Mouse (Mus musculus) hindbrain, embryonic 12.5 days (tissue): ENCODE data around the gene Zfp946. TPM values are rescaled to one million over a fixed set of nuclear protein-coding genes. Genes with fewer than 3 reads are reported as not detected.

ENCODE experiments used
- ATAC-seq: fragments of 200-750 bp; cut with Nextera tagmentation; 2 replicates; pipeline ENCODE4 v1.8.0; 2017; ENCODE audit warnings: moderate TSS enrichment; ENCODE audit not compliant: low FRiP score
- H3K27ac ChIP-seq: fragments of 300-500 bp; sonication (generic); 2 replicates; pipeline ENCODE4 v1.5.1; 2016; ENCODE audit warnings: mild to moderate bottlenecking
- H3K27me3 ChIP-seq: fragments of 300-500 bp; sonication (generic); 2 replicates; pipeline ENCODE4 v1.6.1; 2016; ENCODE audit warnings: mild to moderate bottlenecking
- H3K36me3 ChIP-seq: fragments of 300-500 bp; sonication (generic); 2 replicates; pipeline ENCODE4 v1.6.1; 2016; ENCODE audit warnings: mild to moderate bottlenecking
- H3K4me1 ChIP-seq: fragments of 300-500 bp; sonication (generic); 2 replicates; pipeline ENCODE4 v1.6.1; 2016
- H3K4me2 ChIP-seq: fragments of 300-500 bp; sonication (generic); replicated peaks from 2 replicates; pipeline ENCODE4 v1.6.1; 2016; ENCODE audit warnings: mild to moderate bottlenecking
- H3K4me3 ChIP-seq: fragments of 300-500 bp; sonication (generic); 2 replicates; pipeline ENCODE4 v1.5.1; 2016; ENCODE audit warnings: mild to moderate bottlenecking
- H3K9ac ChIP-seq: fragments of 300-500 bp; sonication (generic); 2 replicates; pipeline ENCODE4 v1.6.1; 2016; ENCODE audit warnings: mild to moderate bottlenecking, moderate library complexity
- H3K9me3 ChIP-seq: fragments of 300-500 bp; sonication (generic); replicated peaks from 2 replicates; pipeline ENCODE4 v1.6.1; 2016; ENCODE audit warnings: mild to moderate bottlenecking
- whole genome bisulfite sequencing: fragments of 180-500 bp; shearing (Covaris S2); methylation state at CpG from one replicate; pipeline ENCODE4 v1.1.7; 2016; 5-methylcytosine and 5-hydroxymethylcytosine counted together
- polyA plus RNA-seq: library from polyadenylated mRNA; unstranded; fragments of >200 nt; fragmentation: Nextera tagmentation; extraction: Ambion mirVana; gene quantifications from 2 replicates; pipeline ENCODE4 v1.2.1, GENCODE M21; 2016

The Zfp946 gene
- polyA plus RNA-seq: 31.7 and 34.5 TPM in 2 replicates

DNA sequence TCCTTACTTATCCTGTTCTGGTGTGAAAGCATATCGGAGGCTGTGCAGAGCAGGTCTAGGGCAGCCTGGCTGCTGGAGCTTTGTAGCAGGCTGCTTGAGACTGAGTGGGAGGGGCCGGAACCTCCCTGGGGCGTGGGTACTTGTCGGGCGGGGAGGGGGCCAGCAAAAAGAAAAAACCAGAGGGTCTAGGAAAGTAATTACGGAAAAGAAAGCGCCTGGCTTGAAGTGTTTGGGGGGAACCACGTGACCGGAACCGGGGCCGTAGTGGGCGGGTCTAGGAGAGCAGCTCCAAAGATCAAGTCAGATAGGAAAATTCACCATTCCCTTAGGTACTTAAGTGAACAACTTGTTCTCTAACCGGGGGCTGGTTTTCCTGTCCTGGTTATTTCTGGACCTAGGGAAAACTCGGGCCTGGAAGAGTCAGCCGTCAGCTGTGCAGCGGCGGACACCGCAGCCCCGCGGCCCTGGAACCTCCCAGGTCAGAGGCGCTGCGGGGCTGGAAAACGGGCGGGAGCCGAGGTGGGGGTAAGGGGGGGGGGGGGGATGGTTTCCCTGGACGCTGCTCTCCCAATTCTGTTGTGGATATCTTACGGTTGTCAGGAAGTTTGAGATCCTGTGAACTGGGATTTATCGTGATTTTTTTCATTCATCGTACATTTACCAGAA, at the start of gene Zfp946:
TSS of gene Zfp946 (plus strand) at position 271 of the 666 bp plus-strand sequence.
- H3K4me1 ChIP-seq: peaks cover 9% of the 10 kb centered on the region; the same call in 1 of the 2 replicates
- WGBS: under 1% methylated on average over 29 of the region's 29 CpGs
- peak within 1 kb of the TSS; percentile 71 for H3K9ac ChIP-seq
- H3K9me3 ChIP-seq: no peaks in the 10 kb centered on the region
- peak within 1 kb of the TSS; percentile 59 for H3K4me2 ChIP-seq
- no peaks in the 10 kb centered on the region for H3K36me3 ChIP-seq
- no peaks in the 10 kb centered on the region for H3K27me3 ChIP-seq
- H3K27ac ChIP-seq: peak within 1 kb of the TSS; percentile 85
- peak; percentile 98 for ATAC-seq
- H3K4me3 ChIP-seq: peak within 1 kb of the TSS; percentile 59

DNA sequence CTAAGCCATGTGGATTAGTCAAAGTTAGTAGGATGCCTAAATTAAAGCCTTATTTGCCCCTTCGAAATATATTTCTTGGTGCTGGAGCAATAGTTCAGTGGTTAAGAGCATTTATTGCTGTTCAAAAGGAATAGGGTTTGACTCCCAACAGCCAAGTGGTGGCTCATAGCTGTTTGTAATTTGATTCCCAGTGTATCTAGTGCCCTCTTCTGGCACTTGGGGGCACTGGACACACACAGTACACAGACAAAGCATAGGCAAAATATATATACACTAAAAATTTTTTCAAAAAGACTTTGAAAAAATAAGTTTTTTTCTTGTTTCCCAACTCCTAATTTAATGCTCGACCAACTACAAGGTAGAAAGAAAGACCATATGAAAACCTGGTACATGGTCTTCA, 13.3 kb upstream of the Zfp946 start:
- Histone ChIP-seq H3K4me3 (no peak overlapping the region), H3K36me3 (no peaks in the 10 kb centered on the region), H3K4me2 (no peak overlapping the region), H3K9me3 (0 out of 2 replicates have a peak, but pooled peaks cover 5% of the 10 kb centered on the region), H3K27me3 (no peaks in the 10 kb centered on the region), H3K4me1 (no peaks in the 10 kb centered on the region), H3K9ac (no peak overlapping the region), H3K27ac (no peak overlapping the region)
- no peak for ATAC-seq
- WGBS: 74% methylated on average over 2 of the region's 2 CpGs

DNA sequence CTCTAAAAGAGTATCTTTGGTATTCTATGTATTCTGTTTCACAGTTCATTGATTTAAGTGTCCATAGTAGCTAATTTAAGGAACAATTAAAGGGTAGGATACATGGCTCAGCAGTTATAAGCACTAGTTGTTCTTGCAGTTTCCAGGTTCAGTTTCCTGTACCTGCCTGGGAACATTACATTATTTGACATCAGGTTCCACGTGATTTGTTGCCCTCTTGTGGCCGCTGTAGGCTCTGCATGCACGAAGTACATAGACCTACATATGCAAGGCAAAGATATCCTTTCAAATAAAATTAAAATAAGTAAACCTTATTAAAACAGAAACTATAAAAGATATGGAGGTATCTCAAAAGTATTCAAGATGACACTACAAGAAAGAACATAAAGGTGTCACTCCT, 6.5 kb upstream of the Zfp946 start:
- Histone ChIP-seq H3K9me3 (no peaks in the 10 kb centered on the region), H3K4me2 (no peak overlapping the region), H3K27me3 (no peaks in the 10 kb centered on the region), H3K27ac (no peak overlapping the region), H3K4me1 (no peaks in the 10 kb centered on the region), H3K9ac (no peak overlapping the region), H3K4me3 (no peak overlapping the region), H3K36me3 (no peaks in the 10 kb centered on the region)
- ATAC-seq: peak; percentile 63; the same call in 1 of the 2 replicates
- WGBS: under 1% methylated on average over 3 of the region's 3 CpGs

DNA sequence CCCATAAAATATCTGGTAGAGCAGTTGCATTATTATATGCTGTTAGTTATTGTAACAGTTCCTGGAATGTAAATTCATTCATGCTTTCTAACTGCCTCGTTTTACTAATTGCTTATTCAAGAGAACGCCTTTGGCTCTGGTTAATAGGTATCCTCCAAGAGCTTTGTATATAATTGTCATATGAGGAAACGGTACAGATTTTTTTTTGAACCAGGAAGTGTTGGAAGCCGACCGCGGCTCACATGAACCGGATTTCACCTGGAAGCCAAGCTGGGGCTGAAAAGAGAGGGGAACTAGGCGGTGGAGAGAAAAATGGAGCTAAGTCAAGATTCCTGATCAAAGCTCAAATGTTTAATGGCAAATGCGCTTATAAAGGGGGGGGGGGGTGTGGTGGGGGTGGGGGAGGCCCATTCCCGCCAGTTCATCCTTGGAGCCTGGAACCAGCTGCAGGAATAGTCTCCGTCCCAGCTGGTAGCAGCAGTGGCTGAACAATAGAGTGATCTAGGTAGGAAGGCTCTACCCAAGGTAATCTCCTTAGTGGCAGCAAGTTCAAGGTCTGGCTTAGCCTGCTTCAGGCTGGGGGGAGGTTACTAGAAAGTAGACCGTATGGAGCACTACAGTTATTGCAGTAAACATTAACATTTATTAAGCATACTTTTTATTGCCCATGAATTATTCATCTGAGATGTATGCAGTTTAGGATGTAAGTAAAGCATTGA, 773 bp downstream of the Zfp946 start:
- 4% methylated on average over 12 of the region's 12 CpGs for WGBS
- H3K36me3 ChIP-seq: no peaks in the 10 kb centered on the region
- peak overlapping the region; percentile 59 for H3K4me2 ChIP-seq
- peak; percentile 49 for ATAC-seq
- peaks cover 9% of the 10 kb centered on the region; the same call in 1 of the 2 replicates for H3K4me1 ChIP-seq
- peak overlapping the region; percentile 71 for H3K9ac ChIP-seq
- H3K9me3 ChIP-seq: no peaks in the 10 kb centered on the region
- no peaks in the 10 kb centered on the region for H3K27me3 ChIP-seq
- H3K4me3 ChIP-seq: peak overlapping the region; percentile 59
- peak overlapping the region; percentile 85 for H3K27ac ChIP-seq

DNA sequence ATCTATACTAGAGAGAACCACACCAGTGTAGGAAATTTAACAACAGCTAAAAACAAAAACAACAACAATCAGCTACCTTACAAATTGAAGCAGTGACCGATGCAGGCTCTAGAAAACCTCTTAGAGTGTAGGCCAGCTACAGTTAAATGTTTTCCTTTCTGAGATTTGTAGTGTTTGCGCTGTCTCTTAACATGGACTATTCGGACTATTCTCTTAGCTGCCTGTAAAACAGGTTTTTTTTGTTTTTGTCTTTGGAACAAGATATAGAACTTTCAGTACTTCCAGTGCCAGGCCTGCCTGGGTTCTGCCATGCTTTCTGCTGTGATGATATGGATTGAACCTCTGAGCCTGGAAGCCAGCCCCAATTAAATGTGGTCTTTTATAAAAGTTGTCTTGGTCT, 23.7 kb downstream of the Zfp946 start:
- Histone ChIP-seq H3K4me2 (no peak overlapping the region), H3K27me3 (no peaks in the 10 kb centered on the region), H3K27ac (no peak overlapping the region), H3K4me3 (no peak overlapping the region), H3K9ac (no peak overlapping the region), H3K9me3 (peaks cover 10% of the 10 kb centered on the region), H3K4me1 (no peaks in the 10 kb centered on the region), H3K36me3 (peaks cover 33% of the 10 kb centered on the region)
- WGBS: 96% methylated on average over 3 of the region's 3 CpGs
- no peak for ATAC-seq

DNA sequence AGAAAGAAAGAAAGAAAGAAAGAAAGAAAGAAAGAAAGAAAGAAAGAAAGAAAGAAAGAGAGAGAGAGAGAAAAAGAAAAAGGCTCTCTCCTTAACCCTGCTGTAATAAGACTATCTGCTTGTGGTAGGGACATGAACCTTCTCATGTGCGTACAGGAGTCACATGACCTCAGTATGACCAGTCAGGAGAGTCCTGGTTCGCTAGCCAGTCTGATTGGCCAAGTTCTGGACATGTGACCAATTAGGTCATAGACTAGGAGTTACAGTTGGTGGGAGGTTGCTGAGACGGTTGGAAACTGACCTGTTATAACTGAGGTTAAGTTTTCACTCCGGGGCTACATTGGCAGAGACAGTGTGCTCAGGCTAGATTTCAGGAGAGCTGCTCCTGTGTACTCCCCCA, 73.1 kb downstream of the Zfp946 start:
- Histone ChIP-seq H3K27me3 (no peaks in the 10 kb centered on the region), H3K36me3 (no peaks in the 10 kb centered on the region), H3K27ac (no peak overlapping the region), H3K4me2 (no peak overlapping the region), H3K9me3 (peaks cover 6% of the 10 kb centered on the region; the same call in 1 of the 2 replicates), H3K9ac (no peak overlapping the region), H3K4me1 (no peaks in the 10 kb centered on the region), H3K4me3 (no peak overlapping the region)
- WGBS: 74% methylated on average over 4 of the region's 4 CpGs
- no peak for ATAC-seq

Other genes starting within 250 kb of the Zfp946 start
- gene Zfp994, start 198.6 kb upstream of the Zfp946 start, polyA plus RNA-seq: 3.7 and 4.4 TPM in 2 replicates
- 13.1 TPM in 2 replicates for gene CT030661.1, start 109.4 kb upstream of the Zfp946 start, polyA plus RNA-seq
- gene Zfp944, start 62.8 kb upstream of the Zfp946 start, polyA plus RNA-seq: 14.4 and 15.7 TPM in 2 replicates
- gene Zfp758, start 62.8 kb upstream of the Zfp946 start, polyA plus RNA-seq: 10.1 and 12.9 TPM in 2 replicates
- not detected in 2 replicates for gene Vmn2r111, start 149.3 kb downstream of the Zfp946 start, polyA plus RNA-seq
- not detected in 2 replicates for gene Vmn2r112, start 176.7 kb downstream of the Zfp946 start, polyA plus RNA-seq